Mouse (Mus musculus) c-Kit-negative CD71-positive TER-119-positive erythroid progenitor cells, embryonic 14.5 days (primary cell): ENCODE results near the gene Arpc4.
"Not testable (repeated sequence)": the region's sequence is repeated elsewhere in the genome, so short reads cannot be mapped to it uniquely, and the experiment has no call there.

ENCODE experiments used
- DNase-seq: peaks from one replicate; pipeline ENCODE4 v3.0.0-alpha.2; 2013; ENCODE audit warnings: low read depth, low spot score

The Arpc4 gene

DNA sequence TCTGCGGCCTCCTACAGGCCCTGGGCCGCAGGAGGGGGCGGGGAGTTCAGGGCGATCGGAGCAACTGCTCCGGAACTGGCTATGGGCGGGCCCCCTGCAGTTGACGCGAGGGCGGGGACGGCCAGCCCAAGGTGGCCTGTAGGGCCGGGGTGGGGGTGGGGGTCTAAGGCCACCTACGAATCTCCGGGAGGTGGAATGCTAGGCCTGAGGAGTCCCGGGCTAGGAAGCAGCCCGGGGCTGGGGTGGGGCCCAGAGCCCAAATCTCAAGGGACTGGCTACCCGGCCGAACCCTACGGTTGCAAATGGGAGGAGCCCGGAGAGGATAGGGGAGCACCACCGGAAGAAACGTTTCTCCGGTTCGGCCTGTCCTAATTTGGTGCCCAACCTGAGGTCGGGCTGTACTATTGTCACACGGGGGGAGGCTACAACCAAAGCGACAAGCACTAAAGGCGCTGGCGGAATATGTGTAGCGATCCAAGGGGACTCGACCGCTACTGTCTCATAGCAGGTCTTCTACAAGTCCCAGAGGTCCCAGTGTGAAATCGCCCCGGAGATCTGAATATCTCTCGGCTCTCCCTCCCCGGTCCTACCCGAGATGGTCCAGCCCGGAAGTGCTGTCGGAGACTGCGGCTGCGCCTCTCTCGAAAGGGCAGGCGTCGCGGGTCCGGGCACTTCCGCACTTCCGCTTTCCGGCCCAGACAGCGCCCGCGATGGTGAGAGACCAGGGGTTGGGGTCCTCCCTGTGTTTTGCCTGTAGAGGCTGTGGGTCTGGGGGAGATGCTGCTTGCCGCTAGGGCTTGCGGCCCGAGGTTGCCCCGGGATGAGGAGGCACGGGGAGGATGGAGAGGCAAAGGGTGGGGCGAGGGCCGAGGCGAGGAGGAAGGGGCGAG, at the start of gene Arpc4, which contains the start of gene Tada3:
Gene Arpc4 (plus strand): TSS at position 620 of the 890 bp plus-strand sequence.
Gene Tada3 (minus strand): TSS at position 388 of the 890 bp plus-strand sequence.
- peak; percentile 95 for DNase-seq

DNA sequence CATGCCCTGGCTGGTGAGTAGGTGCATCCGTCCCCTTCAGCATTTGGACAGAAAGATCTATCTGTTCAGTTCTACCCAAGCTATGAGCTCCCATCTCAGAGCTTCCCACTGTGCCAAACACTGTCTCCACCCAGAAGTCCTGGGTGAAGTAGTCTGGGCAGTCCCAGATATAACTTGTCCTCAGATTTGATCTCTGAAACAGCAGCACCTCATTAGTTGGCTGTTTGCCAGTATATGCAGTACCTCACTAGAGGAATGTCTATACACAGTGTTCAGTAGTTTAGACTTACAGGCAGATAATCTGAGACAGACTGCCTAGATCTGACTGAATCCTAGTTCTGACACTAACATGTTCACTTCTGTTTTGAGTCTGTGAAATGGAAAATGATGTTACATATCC, 48.5 kb upstream of the Arpc4 start:
- no peak for DNase-seq

DNA sequence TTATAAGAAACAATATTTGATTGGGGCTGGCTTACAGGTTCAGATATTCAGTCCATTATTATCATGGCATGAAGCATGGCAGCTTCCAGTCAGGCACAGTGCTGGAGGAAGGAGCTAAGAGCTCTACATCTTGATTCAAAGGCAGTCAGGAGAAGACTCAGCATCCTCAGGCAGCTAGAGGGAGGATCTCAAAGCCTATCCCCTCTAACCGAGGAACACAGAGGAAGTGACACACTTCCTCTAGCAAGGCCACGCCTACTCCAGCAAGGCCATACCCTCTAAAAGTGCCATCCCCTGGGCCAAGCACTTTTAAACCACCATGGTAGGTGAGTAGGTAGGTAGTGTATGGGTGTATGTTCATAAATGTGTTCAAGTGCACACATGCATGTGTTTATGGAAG, 47.4 kb upstream of the Arpc4 start:
- DNase-seq: no peak

DNA sequence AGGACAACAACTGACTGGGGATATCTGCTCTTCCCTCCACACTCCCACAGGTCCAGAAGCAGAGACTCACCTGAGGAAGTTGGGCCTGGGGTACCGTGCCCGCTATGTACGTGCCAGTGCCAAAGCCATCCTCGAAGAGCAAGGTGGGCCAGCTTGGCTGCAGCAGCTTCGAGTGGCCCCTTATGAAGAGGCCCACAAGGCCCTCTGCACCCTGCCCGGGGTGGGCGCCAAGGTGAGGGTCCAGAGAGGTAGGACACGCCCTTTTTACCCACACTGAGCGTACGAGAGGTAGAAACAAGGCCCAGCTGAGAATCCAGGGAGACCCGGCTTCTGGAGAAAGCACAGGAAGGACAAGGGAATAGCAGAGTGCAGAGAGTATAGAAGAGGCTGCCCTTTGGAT, 46.2 kb upstream of the Arpc4 start:
- DNase-seq: no peak

DNA sequence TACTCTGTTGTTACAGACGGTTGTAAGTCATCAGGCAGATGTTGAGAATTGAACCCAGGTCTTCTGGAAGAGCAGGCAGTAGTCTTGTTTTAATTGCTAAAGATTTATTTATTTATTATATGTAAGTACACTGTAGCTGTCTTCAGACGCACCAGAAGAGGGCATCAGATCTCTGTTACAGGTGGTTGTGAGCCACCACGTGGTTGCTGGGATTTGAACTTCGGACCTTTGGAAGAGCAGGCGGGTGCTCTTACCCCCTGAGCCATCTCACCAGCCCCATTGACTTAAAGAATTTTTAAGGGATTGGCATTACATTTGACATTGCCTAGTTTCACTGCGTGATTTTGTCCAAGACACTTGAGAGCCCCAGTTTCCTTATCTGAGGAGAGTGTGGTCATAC, 45.2 kb upstream of the Arpc4 start:
- DNase-seq: not testable (repeated sequence)

DNA sequence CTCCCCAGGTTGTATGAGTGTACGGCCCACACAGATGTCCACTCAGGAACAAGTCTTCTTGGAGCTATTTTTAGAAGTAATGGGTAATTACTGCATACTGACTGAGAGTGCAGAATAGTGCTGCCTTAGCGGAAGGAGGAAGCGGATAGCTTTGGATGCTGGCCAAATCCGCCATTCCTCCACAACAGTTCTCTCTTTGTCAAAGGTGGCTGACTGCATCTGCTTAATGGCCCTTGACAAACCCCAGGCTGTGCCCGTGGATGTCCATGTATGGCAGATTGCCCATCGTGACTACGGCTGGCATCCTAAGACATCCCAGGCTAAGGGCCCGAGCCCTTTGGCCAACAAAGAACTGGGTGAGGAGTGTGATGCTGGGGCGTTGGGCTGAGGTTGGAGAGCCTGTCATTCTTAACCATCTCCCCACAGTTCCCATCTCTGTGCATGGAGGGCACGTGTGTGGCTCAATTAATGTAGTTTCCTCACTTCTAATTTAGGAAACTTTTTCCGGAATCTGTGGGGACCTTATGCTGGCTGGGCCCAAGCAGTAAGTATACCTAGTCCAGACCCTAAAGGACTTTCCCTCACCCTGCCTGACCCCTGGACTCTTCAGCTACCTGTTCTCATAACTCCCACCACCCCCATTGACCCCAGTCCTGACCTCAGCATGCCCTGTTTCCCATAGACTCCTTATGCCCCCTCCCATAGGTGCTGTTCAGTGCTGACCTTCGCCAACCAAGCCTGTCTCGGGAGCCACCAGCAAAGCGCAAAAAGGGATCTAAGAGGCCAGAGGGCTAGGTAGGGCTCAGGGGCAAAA, 44.6 kb upstream of the Arpc4 start:
- no peak for DNase-seq

DNA sequence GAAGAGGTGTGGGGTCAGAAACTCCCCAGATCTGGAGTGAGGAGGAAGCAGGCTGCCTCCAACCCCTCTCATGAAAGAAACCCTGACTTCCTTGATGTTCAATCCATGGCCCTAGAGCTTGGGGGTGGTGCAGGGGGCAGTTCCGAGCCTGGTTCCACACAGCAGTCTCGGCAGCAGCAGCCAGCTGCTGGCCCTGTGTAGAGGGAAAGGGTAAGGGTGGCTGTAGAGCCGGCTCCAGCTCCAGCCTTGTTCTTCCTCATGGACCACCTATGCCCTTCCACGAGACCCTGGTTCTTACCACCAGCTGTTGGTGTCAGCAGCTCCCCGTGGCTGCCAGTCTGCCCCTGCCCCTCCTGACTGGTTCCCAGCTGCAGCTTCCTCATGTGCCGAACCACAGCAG, 43.7 kb upstream of the Arpc4 start:
- DNase-seq: no peak

DNA sequence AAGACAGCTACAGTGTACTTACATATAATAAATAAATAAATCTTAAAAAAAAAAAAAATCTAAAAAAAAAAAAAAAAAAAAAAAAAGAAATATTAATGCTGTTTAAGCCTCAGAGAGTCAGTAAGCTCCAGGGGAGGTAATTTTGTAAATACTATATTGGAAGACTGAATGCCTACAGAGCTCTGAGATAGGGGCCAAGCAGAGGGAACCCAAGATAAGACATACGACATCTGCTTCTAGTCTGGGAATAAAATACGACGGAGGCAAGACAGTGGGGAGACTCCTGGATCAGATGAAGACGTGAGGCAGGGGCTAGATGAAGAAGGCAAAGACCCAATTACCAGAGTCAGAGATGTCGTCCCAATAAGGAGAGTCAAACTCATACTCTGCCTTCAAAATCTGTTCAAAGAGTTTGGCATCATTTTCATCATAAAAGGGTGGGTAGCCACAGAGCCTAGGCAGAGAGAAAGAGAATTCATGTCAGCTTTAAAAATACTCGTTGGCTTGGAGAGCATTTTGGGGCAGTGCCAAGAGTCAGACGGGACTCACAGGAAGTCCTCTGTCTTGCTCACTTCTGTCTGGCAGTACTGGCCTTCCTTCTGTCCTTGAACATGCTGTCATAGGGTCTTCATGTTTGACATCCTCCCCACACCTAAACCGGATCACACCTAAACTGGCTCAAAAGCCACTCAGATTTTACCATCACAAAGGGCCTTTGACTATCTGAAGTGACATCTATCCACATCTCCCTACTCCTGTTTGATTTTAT, 40.9 kb upstream of the Arpc4 start:
- no peak for DNase-seq

DNA sequence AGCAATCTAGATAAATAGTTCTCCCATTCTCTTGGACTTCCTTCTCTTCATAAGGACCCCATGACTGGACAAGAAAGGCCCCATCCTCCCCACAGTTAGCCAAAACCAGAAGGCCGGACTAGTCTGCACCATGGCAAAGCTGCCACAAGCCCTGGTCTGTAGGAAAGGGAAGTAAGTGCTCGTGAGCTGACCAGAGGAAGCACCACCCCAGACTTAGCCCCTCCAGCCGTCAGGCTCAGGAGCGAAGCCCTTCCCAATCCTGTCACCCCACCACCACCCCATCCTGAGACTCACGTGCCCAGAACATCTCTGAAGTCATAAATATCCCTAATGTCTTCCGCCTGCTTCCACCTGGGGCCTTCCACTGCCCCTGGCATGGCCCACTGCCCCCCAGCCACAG, 36.3 kb upstream of the Arpc4 start:
- no peak for DNase-seq

DNA sequence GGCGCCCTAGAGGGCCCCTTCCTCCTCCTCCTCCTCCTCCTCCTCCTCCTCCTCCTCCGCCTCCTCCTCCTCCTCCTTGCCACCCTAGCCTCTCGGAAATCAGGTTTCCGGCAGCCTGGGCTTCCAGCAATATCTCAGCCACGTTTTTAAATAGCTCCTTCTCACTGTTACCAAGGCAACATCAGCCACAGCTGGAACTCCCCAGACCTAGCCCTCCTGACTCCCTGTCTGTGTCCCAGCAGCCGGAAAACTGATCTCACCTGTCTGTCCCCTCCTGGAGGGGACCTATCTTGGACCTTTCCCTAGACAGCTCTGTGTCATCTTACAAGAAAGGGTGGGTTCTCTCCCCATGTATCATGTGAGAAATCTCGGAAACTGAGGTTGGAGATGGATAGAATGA, 35.6 kb upstream of the Arpc4 start:
- no peak for DNase-seq

DNA sequence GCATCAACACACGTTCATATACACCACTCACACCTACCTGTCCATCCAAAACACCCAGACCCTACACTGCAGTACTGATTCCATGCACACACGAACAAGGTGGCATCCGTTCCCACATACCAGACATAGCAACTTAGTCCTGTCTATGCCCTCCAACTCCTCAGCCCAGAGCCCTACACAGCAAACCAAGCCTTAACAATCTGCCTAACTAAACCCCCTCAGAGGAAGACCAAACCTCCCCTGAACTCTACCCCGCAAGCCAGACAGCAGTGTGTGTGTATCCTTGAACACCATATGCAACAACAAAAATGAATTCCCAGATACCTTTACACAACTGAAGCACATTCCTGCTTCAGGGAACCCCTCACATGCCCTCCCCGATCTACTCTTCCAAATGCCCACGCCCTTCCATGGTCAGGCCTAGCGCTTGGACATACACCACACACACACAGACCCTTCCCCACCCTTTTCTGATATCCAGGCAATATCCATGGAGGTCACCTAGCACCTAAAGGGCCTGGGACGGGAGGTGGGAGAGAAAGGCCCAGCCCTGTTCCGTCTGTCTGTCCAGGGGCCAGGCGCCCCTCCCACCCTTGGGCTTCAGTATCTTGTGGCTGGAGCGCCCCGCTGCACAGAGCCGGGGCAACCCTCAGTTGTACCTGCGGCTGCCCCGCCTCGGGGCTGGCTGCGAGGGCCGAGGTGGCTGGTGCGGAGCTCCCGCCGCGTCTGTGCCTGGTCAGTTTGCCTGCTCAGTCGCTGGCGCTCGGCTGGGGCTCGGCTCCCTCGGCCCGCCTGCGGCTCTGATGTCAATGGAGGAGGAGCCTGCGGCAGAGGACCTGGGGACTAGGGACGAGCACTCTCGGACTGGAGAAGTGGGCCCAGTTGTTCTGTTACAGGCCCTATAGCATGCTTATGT, 34.5 kb upstream of the Arpc4 start, which contains the start of gene Camk1:
Gene Camk1 (minus strand): TSS at position 808 of the 916 bp plus-strand sequence.
- DNase-seq: no peak

DNA sequence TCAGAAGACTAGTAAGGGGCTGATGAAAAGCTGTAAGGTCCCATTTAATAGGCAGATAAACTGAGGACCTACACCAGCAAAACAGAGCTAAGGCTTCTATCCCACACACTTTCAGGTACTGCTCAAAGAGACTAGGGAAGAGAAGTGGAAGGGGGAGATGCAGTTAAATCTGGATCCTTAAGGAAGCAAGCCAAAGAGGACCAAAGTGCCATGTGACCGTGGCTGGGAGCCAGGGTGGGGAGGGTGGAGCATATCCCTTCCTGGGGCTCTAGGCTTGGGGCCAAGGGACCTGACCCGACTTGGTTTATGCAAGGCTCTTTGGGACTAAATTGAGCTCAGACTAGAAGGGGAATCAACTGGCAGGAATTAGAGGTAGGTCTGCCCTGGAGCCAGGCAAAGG, 33.6 kb upstream of the Arpc4 start:
- DNase-seq: no peak

DNA sequence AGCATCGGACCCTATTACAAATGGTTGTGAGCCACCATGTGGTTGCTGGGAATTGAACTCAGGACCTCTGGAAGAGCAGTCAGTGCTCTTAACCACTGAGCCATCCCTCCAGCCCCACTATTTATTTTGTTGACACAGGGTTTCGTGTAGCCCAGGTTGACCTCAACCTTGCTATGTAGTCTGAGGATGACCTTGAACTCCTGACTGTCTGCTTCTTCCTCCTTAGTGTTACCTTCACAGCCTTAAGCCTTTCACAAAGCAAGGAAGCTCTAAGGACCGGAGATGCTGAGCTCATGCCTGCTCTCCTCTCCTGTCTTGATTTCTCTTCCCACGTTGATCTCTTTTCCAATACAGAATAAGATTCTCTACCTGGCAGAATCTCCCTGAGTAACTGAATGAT, 31.0 kb upstream of the Arpc4 start:
- no peak for DNase-seq

DNA sequence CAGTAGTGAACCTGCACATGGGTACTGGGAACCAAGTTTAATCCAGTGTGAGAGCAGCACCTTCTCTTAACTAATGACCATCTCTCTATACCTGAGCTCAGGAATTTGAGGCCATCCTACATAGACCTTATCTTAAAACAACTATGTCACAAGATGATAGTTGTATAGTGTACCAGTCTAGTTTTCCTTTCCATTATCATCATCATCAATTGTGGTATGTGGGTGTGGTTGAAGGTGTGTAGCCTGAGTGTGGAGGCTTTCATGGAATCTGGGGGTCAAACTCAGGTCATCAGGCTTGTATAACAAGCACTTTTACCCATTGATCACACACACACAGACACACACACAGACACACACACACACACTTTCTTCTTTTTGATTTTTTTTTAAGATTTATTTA, 27.4 kb upstream of the Arpc4 start:
- DNase-seq: no peak

DNA sequence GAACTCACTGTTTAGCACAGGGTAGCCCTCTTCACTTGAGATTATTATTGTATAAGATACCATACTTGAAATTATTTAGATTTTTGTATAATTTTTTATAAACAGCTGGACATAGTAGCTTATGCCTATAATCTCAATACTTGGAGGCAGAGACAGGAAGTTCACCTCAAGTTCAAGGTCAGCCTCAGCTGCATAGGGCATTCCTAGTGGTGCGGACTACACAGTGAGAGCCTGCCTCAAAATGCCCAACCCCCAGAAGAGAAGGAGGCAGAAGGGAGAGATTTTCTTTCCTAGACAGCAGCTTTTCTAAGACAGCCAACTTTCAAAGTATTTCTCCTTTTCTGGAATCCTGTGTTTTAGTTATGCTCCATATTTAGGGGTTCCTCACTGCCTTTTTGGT, 26.8 kb upstream of the Arpc4 start:
- no peak for DNase-seq

DNA sequence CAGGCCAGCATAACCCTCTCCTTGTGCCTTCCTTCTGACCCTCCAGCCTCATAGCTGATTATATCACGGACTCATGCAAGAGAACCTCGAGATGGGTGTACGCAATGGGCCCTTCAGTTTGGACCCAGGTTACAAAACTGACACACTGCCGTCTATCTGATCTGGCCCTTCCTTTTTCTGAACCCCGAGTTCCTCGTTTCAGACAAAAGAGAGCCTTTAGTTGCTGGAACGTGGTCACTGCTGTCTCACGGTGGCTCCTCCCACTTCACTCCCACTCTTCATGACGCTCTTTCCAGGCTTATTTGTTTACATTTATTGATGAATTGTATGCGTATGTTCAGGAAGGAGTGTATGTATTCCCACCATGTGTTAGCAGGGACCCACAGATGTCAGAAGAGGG, 26.3 kb upstream of the Arpc4 start:
- no peak for DNase-seq

DNA sequence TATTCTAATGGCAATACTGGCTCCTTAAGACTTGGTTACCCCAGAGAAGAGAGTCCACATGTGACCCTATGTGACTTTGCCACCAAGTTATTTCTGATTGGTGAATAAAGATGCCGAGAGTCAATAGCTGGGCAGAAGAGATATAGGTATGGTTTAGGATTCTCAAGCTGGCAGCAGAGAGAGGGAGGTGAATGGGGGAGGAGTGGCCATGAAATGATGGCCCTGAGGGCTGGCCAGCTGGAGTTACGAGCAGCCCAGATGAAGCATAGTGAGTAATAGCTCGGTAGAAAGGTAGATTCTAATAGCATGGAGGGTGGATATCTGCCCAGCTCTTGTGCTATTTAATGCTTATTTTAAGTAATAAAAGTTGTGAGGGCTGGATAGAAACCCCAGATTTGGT, 25.1 kb upstream of the Arpc4 start:
- no peak for DNase-seq

DNA sequence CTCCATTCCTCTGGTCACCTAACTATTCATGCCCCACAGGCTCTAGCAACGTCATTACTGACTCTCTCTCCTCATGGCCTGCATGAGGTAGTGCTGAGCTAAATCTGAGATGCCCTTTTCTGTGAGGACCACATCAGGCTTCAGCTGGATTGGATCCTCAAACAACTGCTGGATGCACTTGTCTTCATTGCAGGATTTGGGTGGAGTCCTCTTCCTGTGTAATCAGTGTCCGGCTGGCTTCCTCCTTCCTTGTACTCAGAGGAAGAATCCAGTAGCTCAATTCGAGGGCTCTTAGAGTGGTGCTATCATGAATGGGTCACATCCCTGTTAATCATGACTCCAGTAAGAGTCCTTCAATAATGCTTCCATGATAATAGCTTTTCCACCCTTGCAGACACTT, 24.2 kb upstream of the Arpc4 start:
- DNase-seq: no peak

DNA sequence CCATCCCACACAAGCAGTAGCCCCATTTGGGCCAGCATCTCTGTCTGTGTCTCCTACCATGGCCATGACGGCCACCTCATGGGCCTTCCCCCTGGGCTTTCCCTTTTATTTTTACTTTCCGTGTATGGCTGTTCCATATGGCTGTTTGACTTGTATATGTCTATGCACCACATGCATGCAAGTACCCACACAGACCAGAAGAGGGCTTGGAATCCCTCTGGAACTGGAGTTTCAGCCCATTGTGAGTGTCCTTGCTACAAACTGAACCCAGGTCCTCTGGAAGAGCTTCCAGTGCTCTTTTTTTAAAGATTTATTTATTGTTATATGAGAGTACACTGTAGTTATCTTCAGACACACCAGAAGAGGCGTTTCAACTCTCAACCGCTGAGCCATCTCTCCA, 16.4 kb upstream of the Arpc4 start:
- no peak for DNase-seq

DNA sequence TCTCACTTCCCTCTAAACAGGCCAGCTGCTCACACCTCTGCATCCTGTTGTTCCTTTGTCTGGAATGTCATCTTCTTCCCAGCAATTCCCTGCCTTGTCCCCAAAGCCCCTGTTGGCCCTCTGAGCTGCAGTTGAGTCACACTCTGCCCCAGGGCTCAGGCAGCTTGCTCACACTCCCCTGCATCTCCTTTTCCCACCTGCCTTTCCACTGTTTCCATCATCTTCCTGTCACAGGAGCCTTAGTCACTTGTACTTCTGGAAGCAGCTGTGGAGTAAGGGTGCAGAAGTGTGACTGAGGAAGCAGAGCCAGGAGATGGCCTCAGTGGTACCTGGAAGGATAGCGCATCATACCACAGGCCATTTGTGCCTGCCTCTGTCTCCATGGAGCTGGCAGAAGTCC, 15.7 kb upstream of the Arpc4 start:
- no peak for DNase-seq
